Mouse (Mus musculus) MEL (cell line): ENCODE data around the gene Ptms. TPM values are rescaled to one million over a fixed set of nuclear protein-coding genes. Genes with fewer than 3 reads are reported as not detected.

ENCODE experiments used
- DNase-seq: peaks from one replicate; pipeline ENCODE4 v3.0.0; 2011; ENCODE audit warnings: low read depth, low spot score
- H3K27ac ChIP-seq: 2 replicates; pipeline ENCODE4 v1.5.1; 2012; ENCODE audit warnings: low read depth, mild to moderate bottlenecking, control low read depth, low read length, moderate library complexity; ENCODE audit not compliant: control insufficient read depth
- H3K27me3 ChIP-seq, 2 experiments: fragments of 150-350 bp in 1 of 2; sonication (generic) in 1 of 2; 2 replicates each; pipeline ENCODE4 v1.6.1; 2012; ENCODE audit warnings: low read length in 2 of 2, mild to moderate bottlenecking in 2 of 2, improper control_type of control experiment in 1 of 2, moderate library complexity in 1 of 2; ENCODE audit not compliant: insufficient read depth in 2 of 2, control insufficient read depth in 1 of 2
- H3K36me3 ChIP-seq, 2 experiments: 2 replicates each; pipeline ENCODE4 v1.6.1; 2012 to 2014; ENCODE audit warnings: low read length in 2 of 2, improper control_type of control experiment in 1 of 2, inconsistent platforms in 1 of 2, mild to moderate bottlenecking in 1 of 2; ENCODE audit not compliant: insufficient read depth in 2 of 2, control insufficient read depth in 1 of 2
- H3K4me1 ChIP-seq, 2 experiments: fragments of 150-350 bp in 1 of 2; sonication (generic) in 1 of 2; 2 replicates each; pipeline ENCODE4 v1.6.1; 2012; ENCODE audit warnings: low read length in 2 of 2, improper control_type of control experiment in 1 of 2, mild to moderate bottlenecking in 1 of 2; ENCODE audit not compliant: insufficient read depth in 2 of 2, control insufficient read depth in 1 of 2
- H3K4me3 ChIP-seq, 2 experiments: fragments of 150-350 bp in 1 of 2; sonication (generic) in 1 of 2; 2 replicates each; pipeline ENCODE4 v1.5.1; 2012; ENCODE audit warnings: low read depth in 2 of 2, low read length in 2 of 2, mild to moderate bottlenecking in 2 of 2, moderate library complexity in 2 of 2, control low read depth in 1 of 2, improper control_type of control experiment in 1 of 2; ENCODE audit not compliant: control insufficient read depth in 1 of 2, insufficient read depth in 1 of 2
- H3K79me2 ChIP-seq: 2 replicates; pipeline ENCODE4 v1.6.1; 2012; ENCODE audit warnings: mild to moderate bottlenecking, low read length, moderate library complexity; ENCODE audit not compliant: control insufficient read depth, poor library complexity, insufficient read depth
- H3K9ac ChIP-seq: 2 replicates; pipeline ENCODE4 v1.6.1; 2012; ENCODE audit warnings: low read depth, mild to moderate bottlenecking, control low read depth, low read length, moderate library complexity; ENCODE audit not compliant: control insufficient read depth, poor library complexity, severe bottlenecking
- H3K9me3 ChIP-seq: fragments of 150-350 bp; sonication (generic); replicated peaks from 2 replicates; pipeline ENCODE4 v1.6.1; 2012; ENCODE audit warnings: mild to moderate bottlenecking, low read length, improper control_type of control experiment, moderate library complexity; ENCODE audit not compliant: insufficient read depth
- ELF1 ChIP-seq: IDR thresholded peaks from 2 replicates; pipeline ENCODE4 v1.6.1; 2014; ENCODE audit warnings: low read depth, mild to moderate bottlenecking, inconsistent platforms, low read length, improper control_type of control experiment, moderate library complexity
- EP300 ChIP-seq, 2 experiments: IDR thresholded peaks; 2 replicates each; pipeline ENCODE4 v1.6.1; 2011; ENCODE audit warnings: improper control_type of control experiment in 2 of 2, low read length in 2 of 2, low read depth in 1 of 2, mild to moderate bottlenecking in 1 of 2
- ETS1 ChIP-seq: IDR thresholded peaks from 2 replicates; pipeline ENCODE4 v1.6.1; 2012; ENCODE audit warnings: low read depth, mild to moderate bottlenecking, inconsistent platforms, low read length, improper control_type of control experiment, moderate library complexity
- GATA1 ChIP-seq: IDR thresholded peaks from 2 replicates; pipeline ENCODE4 v1.6.1; 2011; ENCODE audit warnings: low read depth, low read length, improper control_type of control experiment
- MAX ChIP-seq: IDR thresholded peaks from 2 replicates; pipeline ENCODE4 v1.6.1; 2011; ENCODE audit warnings: low read length, improper control_type of control experiment
- MXI1 ChIP-seq: IDR thresholded peaks from 2 replicates; pipeline ENCODE4 v1.6.1; 2011; ENCODE audit warnings: mild to moderate bottlenecking, low read depth, low read length, improper control_type of control experiment
- NELFE ChIP-seq: IDR thresholded peaks from 2 replicates; pipeline ENCODE4 v1.6.1; 2011; ENCODE audit warnings: low read depth, low read length, improper control_type of control experiment
- POLR2AphosphoS2 ChIP-seq: IDR thresholded peaks from 2 replicates; pipeline ENCODE4 v1.6.1; 2011; ENCODE audit warnings: low read length, improper control_type of control experiment
- RAD21 ChIP-seq: IDR thresholded peaks from 2 replicates; pipeline ENCODE4 v1.6.1; 2011; ENCODE audit warnings: mild to moderate bottlenecking, low read depth, low read length, improper control_type of control experiment
- USF1 ChIP-seq: IDR thresholded peaks from 2 replicates; pipeline ENCODE4 v1.6.1; 2014; ENCODE audit warnings: low read depth, mild to moderate bottlenecking, inconsistent platforms, low read length, improper control_type of control experiment, moderate library complexity
- ZKSCAN1 ChIP-seq: IDR thresholded peaks from 2 replicates; pipeline ENCODE4 v1.6.1; 2012; ENCODE audit warnings: low read depth, mild to moderate bottlenecking, inconsistent platforms, low read length, improper control_type of control experiment, moderate library complexity
- ZMIZ1 ChIP-seq: IDR thresholded peaks from 2 replicates; pipeline ENCODE4 v1.6.1; 2012; ENCODE audit warnings: low read depth, mild to moderate bottlenecking, inconsistent platforms, low read length, improper control_type of control experiment, moderate library complexity
- ZNF384 ChIP-seq: IDR thresholded peaks from 2 replicates; pipeline ENCODE4 v1.6.1; 2012; ENCODE audit warnings: low read depth, mild to moderate bottlenecking, inconsistent platforms, low read length, improper control_type of control experiment
- polyA plus RNA-seq, 2 experiments: library from polyadenylated mRNA; stranded (reverse) in 1 of 2; unstranded in 1 of 2; fragments of >175 nt in 1 of 2; fragments of >200 nt in 1 of 2; gene quantifications; 2 replicates each; pipeline versions ENCODE4 v1.2.1 to v1.2.4; 2012; ENCODE audit warnings: low replicate concordance in 2 of 2, low read depth in 1 of 2; ENCODE audit not compliant: insufficient read length in 2 of 2, insufficient read depth in 1 of 2, missing spikeins in 1 of 2
- total RNA-seq: library from RNA; depleted of rRNA; stranded (reverse); fragments of 300-350 nt; gene quantifications from 2 replicates; pipeline ENCODE4 v1.2.3, GENCODE M21; 2012

The Ptms gene
- total and polyA plus RNA-seq, 3 experiments, result 31.8 to 177 TPM; not detected in 1

DNA sequence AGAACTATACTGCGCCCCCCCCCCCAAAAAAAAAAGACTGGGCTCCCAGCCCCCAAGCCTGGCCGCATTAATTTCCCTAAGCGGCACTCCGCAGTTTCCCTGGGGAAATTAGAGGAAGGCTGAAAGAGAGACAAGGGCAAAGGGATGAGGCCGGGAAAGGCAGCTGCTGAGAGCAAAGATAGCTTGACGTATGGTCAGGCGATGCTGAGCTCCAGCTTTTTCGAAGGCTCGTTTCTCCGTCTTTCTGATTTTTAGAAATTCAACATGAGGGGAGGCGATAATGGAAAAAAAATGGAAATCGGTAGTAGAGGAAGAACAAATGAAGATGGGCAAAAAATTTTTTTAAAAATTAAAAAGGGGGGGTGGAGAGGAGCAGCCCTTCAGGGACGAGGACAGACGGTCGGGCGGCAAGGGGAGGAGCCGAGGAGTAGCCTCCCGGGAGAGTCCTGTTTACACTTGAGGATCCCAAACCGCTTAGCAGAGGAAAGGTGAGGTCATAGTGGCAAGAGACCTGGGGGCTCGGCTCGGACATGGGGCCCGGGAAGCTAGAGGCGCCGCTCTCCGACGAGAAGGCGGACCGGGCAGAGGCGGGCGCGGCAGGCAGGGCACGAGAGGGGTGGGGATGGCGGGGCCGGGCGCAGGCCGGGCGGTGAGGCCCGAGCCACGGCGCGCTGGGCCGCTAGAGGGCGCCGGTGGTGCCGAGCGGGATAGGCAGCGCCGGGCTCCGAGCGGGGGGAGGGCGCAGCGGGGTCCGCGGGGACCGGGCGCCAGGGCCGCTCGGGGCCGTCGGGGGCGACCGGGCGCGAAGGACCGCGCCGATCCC lies 3.0 kb downstream of the Ptms start (continued):
- peak; percentile 58 for TF ChIP-seq MXI1
- TF ChIP-seq ELF1, result no peak
- no peak for TF ChIP-seq ETS1
- TF ChIP-seq ZMIZ1, result no peak
- TF ChIP-seq, all 39 proteins: peak for 10

DNA sequence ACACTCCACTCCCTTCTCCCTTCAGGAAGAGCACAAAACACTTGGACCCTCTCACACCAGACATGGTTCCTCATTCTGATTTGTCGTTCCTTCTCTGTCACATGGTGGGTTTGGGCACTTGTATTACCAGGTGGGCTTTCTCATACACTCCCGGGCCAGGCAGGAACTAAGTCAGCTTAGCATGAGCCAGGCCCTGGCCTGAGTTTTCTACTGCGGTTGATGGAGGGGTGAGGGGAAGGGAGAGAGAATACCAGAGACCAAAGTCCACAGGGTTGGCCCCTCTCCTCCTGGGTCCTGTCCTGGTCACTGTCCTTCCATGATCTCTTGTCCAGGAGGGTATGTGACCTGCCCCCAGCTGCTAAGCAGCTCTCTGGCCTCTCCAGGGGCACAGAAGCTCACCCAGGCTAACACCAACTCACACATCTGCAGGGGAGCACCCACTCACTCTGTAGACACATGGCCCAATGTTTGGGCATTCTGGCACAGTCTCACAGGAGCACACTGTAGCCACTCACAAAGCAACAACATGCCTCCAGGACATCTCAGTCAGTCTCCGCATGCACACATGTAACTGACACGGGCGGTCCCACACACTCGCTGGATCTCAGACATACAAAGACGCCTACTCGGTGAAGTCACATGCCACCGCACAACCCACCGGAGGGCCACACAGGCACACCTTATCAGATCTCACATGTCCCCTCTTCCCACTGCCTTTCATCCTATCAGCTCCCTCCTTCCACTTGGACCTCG lies 3.8 kb downstream of the Ptms start:
- peak; percentile 69 for DNase-seq
- Histone ChIP-seq H3K9me3 (no peaks in the 10 kb centered on the region), H3K4me1 (peaks cover 23 to 52% of the 10 kb centered on the region in 2 experiments), H3K27me3 (no peaks in the 10 kb centered on the region), H3K36me3 (peaks cover 0 to 42% of the 10 kb centered on the region in 2 experiments; a peak in 2 of 4 replicates), H3K9ac (peak overlapping the region; percentile 94), H3K27ac (peak overlapping the region; percentile 56), H3K79me2 (peaks cover 6% of the 10 kb centered on the region; the same call in 1 of the 2 replicates)
- TF ChIP-seq POLR2AphosphoS2 (peak; percentile 27; the same call in 1 of the 2 replicates), ZKSCAN1 (no peak), RAD21 (no peak), USF1 (peak; percentile 85), NELFE (no peak; the same call in 1 of the 2 replicates), MXI1 (peak; percentile 71), ETS1 (0 out of 2 replicates have a peak, but pooled peaks have one; percentile 26), MAX (peak; percentile 56), ZNF384 (no peak), ELF1 (0 out of 2 replicates have a peak, but pooled peaks have one; percentile 6), GATA1 (peak; percentile 52), EP300 (IDR thresholded peaks at IDR 0.05; ENCODE audit: low read depth in 1 of 2, low read length in 2 of 2) (peak in 1 of 2 experiments; percentile 13; a peak in 1 of 4 replicates)
- TF ChIP-seq, all 39 proteins: peak for 8
- H3K4me3 ChIP-seq, result peak overlapping the region; percentile 80 to 95
